Mouse (Mus musculus): ENCODE results near the gene Cnnm2.

Gene Cnnm2

DNA sequence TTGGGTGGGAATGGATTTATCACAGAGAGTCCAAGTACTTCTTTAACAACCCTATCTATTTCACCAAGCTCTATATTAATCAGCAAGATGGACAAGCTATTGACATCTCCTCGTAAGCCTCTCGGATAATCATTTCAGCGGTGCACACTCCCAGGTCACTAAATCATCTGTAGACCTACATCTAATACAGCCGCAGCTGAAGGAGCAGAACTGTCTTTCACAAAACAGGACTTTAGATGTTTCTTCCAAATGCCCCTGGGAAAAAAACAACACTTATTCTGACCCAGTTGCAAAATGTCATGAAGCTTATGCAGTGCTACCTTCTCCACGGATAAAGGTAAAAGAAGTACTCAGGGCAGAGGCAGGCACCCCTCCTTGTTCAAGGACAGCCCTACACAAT lies 146.8 kb downstream of the Cnnm2 start:
- ATAC-seq (ENCODE audit: insufficient number of reproducible peaks, low FRiP score, low TSS enrichment) = no peak

- ATAC-seq (ENCODE audit: insufficient number of reproducible peaks, low FRiP score, low TSS enrichment) = no peak
Measured at GRCm38 (mm10) chr19:46908977-46909376, 147.6 kb downstream of the Cnnm2 start.

DNA sequence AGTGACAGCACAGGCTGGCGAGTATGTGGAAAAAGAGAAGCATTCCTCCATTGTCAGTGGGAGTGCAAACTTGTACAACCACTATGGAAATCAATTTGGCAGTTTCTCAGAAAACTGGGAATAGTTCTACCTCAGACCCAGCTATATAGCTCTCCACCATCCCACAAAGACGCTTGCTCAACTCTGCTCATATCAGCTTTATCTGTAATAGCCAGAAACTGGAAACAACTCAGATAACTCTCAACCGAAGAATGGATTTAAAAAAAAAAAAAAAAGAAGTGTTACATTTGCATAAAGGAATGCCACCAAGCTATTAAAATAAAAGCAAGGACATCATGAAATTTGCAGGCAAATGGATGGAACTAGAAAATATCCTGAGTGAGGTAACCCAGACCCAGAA lies 150.1 kb downstream of the Cnnm2 start:
- ATAC-seq (ENCODE audit: insufficient number of reproducible peaks, low FRiP score, low TSS enrichment) = no peak

DNA sequence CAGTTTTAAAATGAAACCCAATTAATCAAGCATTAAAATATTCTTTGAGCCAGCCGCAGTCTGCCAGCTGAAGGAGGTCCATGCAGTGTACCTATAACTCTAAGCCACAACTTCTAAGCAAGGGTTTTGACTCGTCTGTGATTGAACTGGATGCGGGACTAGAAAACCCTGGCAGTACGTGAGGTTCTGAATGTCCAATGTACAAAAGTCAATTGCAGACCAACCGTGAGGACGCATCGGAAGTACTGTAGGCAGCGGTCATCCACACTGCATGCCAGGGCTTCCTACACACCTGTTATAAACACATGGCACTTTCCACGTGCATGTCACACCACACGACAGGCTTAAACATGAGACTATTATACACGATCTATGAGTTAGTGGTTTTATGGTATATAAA lies 152.2 kb downstream of the Cnnm2 start:
- no peak for ATAC-seq (ENCODE audit: insufficient number of reproducible peaks, low FRiP score, low TSS enrichment)

DNA sequence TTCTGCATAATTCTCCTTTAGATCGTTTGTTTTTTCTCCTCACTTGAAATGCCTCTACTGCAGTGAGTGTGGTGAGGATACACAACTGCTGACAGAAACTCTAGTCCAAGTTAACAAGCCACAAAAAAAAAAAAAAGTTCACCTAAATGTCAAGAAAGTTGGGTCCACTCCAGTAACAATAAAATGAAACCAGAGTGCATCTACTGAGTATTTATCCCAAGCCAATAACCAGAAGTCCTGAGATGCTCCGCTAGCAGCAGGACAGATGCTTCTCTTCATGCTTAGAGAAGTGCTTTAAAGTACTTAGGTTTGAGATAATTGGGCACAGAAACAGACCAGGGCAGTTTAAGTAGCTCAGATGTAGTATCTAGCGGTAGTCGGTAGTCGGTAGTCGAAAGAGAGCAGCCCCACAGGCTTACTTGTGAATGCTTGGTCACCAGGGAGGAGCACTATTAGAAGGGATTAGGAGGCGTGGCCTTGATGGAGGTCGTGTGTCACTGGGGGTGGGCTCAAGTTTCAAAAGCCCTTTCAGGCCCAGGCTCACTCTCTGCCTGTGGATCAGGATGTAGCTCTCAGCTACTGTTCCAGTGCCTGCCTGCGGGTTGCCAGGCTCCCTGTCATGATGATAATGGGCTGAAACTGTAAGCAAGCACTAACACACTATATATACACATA lies 154.1 kb downstream of the Cnnm2 start:
- ATAC-seq (ENCODE audit: insufficient number of reproducible peaks, low FRiP score, low TSS enrichment) = no peak

DNA sequence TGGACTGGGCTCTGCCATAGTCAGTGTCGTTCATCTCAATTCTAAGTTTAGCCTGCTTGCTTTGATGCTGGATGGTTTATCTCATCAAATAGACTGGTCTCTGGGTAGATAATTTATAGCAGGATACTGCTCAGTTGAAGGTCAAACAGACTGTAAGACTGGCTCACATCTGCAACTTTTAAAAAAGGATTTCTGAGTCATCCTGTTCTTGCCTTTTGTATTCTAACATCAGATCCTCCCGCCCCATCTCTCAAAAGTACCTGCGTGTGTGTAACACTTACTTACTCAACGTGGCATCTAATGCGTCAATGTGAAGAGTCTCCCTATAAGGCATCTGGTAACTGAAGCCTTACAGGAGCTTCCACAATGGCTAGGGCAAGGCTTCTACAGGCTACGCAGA lies 159.2 kb downstream of the Cnnm2 start:
- no peak for ATAC-seq (ENCODE audit: insufficient number of reproducible peaks, low FRiP score, low TSS enrichment)

- no peak for ATAC-seq (ENCODE audit: insufficient number of reproducible peaks, low FRiP score, low TSS enrichment)
Measured at GRCm38 (mm10) chr19:46926357-46926756, 165.0 kb downstream of the Cnnm2 start.

DNA sequence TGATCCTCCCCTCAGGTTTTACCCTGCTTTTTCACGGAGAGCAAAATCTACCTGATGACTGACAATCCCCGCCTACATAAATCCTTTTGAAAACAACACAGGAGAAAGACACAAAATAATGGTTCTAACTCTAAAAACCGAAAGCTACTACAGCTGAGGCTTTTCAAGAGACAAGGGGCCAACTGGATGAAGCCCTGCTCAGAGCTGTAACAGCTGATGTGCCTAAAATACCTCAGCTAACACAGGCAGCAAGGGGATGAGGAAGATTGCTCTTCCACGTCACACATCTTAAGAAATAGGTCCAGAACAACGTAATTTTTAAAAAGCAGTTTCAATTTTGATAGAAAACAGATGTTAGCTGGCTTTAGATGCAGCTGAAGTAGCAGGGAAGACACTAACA lies 165.6 kb downstream of the Cnnm2 start:
- no peak for ATAC-seq (ENCODE audit: insufficient number of reproducible peaks, low FRiP score, low TSS enrichment)

GRCm38 (mm10) chr19:46928136-46928535 lies 166.7 kb downstream of the Cnnm2 start:
- ATAC-seq (ENCODE audit: insufficient number of reproducible peaks, low FRiP score, low TSS enrichment) = no peak

DNA sequence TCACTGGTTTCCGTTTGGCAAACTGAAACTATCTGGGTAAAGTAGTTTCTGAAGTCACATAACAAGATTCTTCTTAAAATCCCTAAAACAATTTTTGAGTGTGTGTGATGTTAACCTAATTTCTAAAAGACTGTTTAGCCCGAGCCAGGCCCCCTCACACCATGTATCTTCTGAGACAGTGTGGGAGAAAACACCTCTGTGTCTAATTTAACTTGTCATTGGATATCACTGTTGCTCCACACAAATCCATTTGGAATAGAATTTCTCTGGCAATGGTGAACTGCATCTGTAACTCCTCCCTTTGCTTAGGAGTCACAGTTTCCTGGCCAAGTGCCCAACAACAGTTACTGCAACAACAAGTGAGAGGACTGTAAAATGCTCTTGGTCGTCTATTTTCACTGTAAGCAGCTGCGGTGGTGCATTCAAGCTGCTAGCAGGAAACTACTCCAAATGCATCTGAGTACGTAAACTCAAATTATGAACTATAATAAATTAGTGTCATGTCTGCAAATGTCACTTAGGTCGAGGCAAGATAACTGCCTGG lies 167.7 kb downstream of the Cnnm2 start:
- no peak for ATAC-seq (ENCODE audit: insufficient number of reproducible peaks, low FRiP score, low TSS enrichment)

Measured in cerebellum, adult (tissue).